Mouse (Mus musculus) macrophage (primary cell): ENCODE results near the gene Slc26a11. TPM values are rescaled to one million over a fixed set of nuclear protein-coding genes. Genes with fewer than 3 reads are reported as not detected.

ENCODE experiments used
- H3K27ac ChIP-seq: fragments of 350-480 bp; formaldehyde crosslinking; 2 replicates; pipeline ENCODE4 v1.9.0; 2021
- H3K36me3 ChIP-seq: fragments of 350-480 bp; formaldehyde crosslinking; 2 replicates; pipeline ENCODE4 v1.9.0; 2021; ENCODE audit errors: inconsistent target
- H3K4me3 ChIP-seq: fragments of 350-480 bp; formaldehyde crosslinking; 2 replicates; pipeline ENCODE4 v1.9.0; 2021; ENCODE audit errors: inconsistent target
- H3K79me2 ChIP-seq: fragments of 350-480 bp; formaldehyde crosslinking; 2 replicates; pipeline ENCODE4 v1.9.0; 2021; ENCODE audit errors: inconsistent target
- WGBS: methylation state at CpG from one replicate; pipeline ENCODE4 v1.1.7; 2026; ENCODE audit warnings: inconsistent platforms; ENCODE audit not compliant: missing documents; 5-methylcytosine and 5-hydroxymethylcytosine counted together
- polyA plus RNA-seq: library from polyadenylated mRNA; stranded (reverse); fragments of 250-400 nt; gene quantifications from 3 replicates; pipeline ENCODE4 v1.2.4, GENCODE M21; 2018; ENCODE audit warnings: inconsistent platforms

The Slc26a11 gene
- polyA plus RNA-seq, 1 experiment from 2014 or later: 27.9 TPM

DNA sequence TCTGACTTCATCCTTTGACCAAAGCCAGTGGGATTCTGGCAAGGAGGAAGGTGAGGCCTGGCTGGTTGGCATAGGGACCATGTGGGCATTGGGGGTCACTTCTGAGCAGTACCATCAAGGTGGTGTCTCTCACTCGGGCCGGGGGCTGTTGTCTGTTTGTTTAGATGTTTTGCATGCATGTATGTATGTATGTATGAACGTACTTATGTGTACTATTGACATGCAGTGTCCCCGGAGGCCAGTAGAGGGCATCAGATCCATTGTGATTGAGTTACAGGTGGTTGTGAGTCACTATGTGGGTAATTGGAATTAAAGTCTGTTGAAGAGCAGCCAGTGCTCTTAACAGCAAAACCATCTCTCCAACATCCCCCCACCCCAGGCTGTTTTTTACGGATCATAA, 15.7 kb upstream of the Slc26a11 start:
- Histone ChIP-seq H3K36me3 (peaks cover 3% of the 10 kb centered on the region; the same call in 1 of the 2 replicates), H3K4me3 (no peak overlapping the region), H3K27ac (no peak overlapping the region), H3K79me2 (no peaks in the 10 kb centered on the region)
- 3% methylated on average over 5 of the region's 5 CpGs for WGBS

GRCm38 (mm10) chr11:119344178-119344577, 11.2 kb upstream of the Slc26a11 start:
- Histone ChIP-seq H3K79me2 (no peaks in the 10 kb centered on the region), H3K4me3 (no peak overlapping the region), H3K36me3 (peaks cover 37% of the 10 kb centered on the region), H3K27ac (no peak overlapping the region)
- WGBS: 92% methylated on average over 8 of the region's 8 CpGs

DNA sequence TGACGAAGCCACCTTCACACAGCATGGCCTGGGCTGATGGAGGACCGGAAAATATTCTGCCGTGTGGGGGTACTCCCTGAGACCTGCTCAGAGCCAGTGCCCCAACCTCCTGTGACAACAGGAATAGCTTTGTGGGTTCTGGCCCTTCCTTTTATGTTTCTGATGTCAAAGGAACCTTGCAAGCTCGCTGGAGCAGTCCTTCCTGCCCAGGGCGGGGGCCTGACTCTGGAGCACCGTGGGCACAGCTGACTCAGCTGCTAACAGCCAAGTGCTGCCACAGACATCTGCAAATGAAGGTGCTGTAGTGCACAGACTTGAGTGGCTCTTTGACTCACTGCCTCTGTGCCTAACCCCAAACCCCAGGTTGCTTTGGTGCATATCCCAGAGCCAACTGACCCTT, 10.5 kb upstream of the Slc26a11 start:
- Histone ChIP-seq H3K4me3 (no peak overlapping the region), H3K79me2 (no peaks in the 10 kb centered on the region), H3K27ac (no peak overlapping the region), H3K36me3 (peaks cover 43% of the 10 kb centered on the region)
- 27% methylated on average over 6 of the region's 6 CpGs for WGBS

- H3K79me2 ChIP-seq: no peaks in the 10 kb centered on the region; the same call in 1 of the 2 replicates
- 34% methylated on average over 4 of the region's 4 CpGs for WGBS
Measured at GRCm38 (mm10) chr11:119347125-119347524, 8.2 kb upstream of the Slc26a11 start.

DNA sequence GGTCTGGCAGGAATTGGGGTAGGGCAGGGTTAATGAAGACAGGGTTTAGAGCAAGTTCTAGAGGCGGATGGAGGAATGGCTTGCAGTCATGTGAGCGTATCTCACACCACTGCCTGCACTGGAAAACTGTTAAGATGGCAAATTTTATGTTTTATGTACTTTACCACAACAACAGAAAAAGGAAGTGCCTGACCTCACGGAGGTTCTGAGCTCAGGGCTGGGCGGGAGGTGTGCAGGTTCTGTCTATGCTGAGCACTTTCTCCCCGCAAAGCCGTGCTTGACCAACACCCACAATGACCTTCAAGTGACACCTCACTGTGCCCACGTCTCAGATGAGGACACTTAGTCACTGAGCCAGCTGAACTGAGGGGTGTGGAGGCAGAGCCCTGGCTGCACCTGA, 3.2 kb upstream of the Slc26a11 start:
- Histone ChIP-seq H3K79me2 (peaks cover 38% of the 10 kb centered on the region; the same call in 1 of the 2 replicates), H3K4me3 (no peak overlapping the region), H3K36me3 (peaks cover 37% of the 10 kb centered on the region), H3K27ac (peak overlapping the region; percentile 85)
- WGBS: 8% methylated on average over 7 of the region's 7 CpGs

More at GRCm38 (mm10) chr11:119347125-119347524, 8.2 kb upstream of the Slc26a11 start:
- H3K27ac ChIP-seq: no peak overlapping the region
- H3K4me3 ChIP-seq: no peak overlapping the region
- H3K36me3 ChIP-seq: peaks cover 57% of the 10 kb centered on the region

- peak overlapping the region; percentile 95 for H3K27ac ChIP-seq
- 85% methylated on average over 3 of the region's 4 CpGs for WGBS
- H3K79me2 ChIP-seq: peaks cover 55% of the 10 kb centered on the region; the same call in 1 of the 2 replicates
- H3K36me3 ChIP-seq: peaks cover 37% of the 10 kb centered on the region
- H3K4me3 ChIP-seq: 0 out of 2 replicates have a peak overlapping the region, but pooled peaks have one; percentile 78
Measured at GRCm38 (mm10) chr11:119353946-119354345, 1.4 kb upstream of the Slc26a11 start.

- Histone ChIP-seq H3K27ac (peak overlapping the region; percentile 95), H3K36me3 (peaks cover 37% of the 10 kb centered on the region), H3K79me2 (peaks cover 65% of the 10 kb centered on the region; the same call in 1 of the 2 replicates), H3K4me3 (peak overlapping the region; percentile 78)
- under 1% methylated on average over 23 of the region's 23 CpGs for WGBS
Measured at GRCm38 (mm10) chr11:119354798-119355442, 437 bp upstream of the Slc26a11 start.

DNA sequence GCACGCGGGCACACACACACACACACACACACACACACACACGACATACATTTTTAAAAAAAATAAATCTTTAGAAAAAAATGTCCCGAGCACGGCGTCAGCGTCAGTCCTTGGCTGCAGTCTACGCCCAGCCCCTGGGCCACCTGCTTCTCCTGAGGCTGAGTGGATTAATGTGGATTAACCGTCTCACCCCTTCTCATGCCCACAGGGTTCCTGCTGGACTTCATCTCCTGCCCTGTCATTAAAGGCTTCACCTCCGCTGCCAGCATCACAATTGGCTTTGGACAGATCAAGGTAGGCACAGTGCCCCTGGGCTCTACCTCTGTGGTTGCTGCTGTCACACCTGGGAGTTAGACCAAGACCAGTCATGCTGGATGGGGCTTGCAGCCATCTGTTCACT, 3.7 kb downstream of the Slc26a11 start:
- Histone ChIP-seq H3K4me3 (no peak overlapping the region), H3K36me3 (peaks cover 59% of the 10 kb centered on the region), H3K27ac (no peak overlapping the region), H3K79me2 (peaks cover 58% of the 10 kb centered on the region; the same call in 1 of the 2 replicates)
- 99% methylated on average over 9 of the region's 10 CpGs for WGBS

DNA sequence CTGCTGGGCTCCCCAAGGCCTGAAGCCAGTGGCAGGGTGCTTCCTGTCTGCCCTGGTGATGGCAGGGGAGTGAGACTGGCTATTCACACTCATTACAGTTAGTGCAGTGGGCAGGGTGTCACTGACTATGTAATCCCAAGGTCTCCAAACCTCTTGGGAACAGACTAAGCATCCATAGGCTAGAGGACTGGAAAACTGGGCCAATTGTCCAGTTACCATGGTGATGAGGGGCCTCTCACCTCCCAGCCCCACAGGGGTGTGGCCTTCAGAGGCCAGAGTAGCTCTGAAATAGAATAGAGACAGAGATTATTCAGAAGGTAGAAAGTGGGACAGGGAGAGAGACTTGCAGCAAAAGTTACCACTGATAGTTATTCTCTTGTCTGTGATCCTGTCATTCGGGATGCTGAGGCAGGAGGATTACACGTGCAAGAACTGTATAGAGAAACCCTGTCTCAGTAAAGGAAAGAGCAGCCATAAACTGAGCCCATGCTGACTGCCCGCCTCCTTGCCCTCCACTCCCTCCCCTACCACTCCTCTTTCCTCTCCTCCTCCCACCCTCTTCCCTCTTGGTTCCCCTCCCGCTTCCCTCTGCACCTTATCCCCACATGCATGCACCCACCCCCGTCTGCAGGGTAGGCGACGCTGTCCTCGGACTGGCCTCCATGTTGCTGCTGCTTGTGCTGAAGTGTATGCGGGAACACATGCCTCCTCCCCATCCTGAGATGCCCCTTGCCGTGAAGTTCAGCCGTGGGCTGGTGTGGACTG, 7.6 kb downstream of the Slc26a11 start:
- no peak overlapping the region for H3K4me3 ChIP-seq
- H3K27ac ChIP-seq: no peak overlapping the region
- H3K36me3 ChIP-seq: peaks cover 88% of the 10 kb centered on the region
- 52% methylated on average over 10 of the region's 11 CpGs for WGBS
- peaks cover 29% of the 10 kb centered on the region; the same call in 1 of the 2 replicates for H3K79me2 ChIP-seq

- H3K36me3 ChIP-seq: peaks cover 88% of the 10 kb centered on the region
- no peak overlapping the region for H3K4me3 ChIP-seq
- no peak overlapping the region for H3K27ac ChIP-seq
- H3K79me2 ChIP-seq: peaks cover 23% of the 10 kb centered on the region; the same call in 1 of the 2 replicates
- WGBS: 36% methylated on average over 11 of the region's 11 CpGs
Measured at GRCm38 (mm10) chr11:119363534-119364145, 8.3 kb downstream of the Slc26a11 start.

- Histone ChIP-seq H3K36me3 (peaks cover 60% of the 10 kb centered on the region), H3K27ac (no peak overlapping the region), H3K4me3 (no peak overlapping the region), H3K79me2 (no peaks in the 10 kb centered on the region)
- WGBS: 24% methylated on average over 4 of the region's 6 CpGs
Measured at GRCm38 (mm10) chr11:119375425-119375824, 20.1 kb downstream of the Slc26a11 start.

- H3K4me3 ChIP-seq: no peak overlapping the region
- peaks cover 46% of the 10 kb centered on the region for H3K36me3 ChIP-seq
- H3K27ac ChIP-seq: peak overlapping the region; percentile 50
- no peaks in the 10 kb centered on the region for H3K79me2 ChIP-seq
- WGBS: 54% methylated on average over 11 of the region's 11 CpGs
Measured at GRCm38 (mm10) chr11:119377326-119377725, 22.0 kb downstream of the Slc26a11 start.

DNA sequence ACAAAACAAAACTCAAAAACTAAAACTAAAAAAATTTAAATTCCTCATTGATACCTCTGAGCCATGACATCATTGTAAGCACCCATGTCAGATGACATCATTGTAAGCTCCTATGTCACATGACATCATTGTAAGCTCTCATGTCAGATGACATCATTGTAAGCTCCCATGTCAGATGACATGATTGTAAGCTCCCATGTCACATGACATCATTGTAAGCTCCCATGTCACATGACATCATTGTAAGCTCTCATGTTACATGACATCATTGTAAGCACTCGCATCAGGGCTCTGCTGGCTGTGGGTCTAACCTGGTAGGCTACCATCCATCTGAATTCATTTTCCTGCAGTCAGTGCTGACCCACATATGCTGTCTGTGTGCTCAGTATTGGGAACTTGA, 23.2 kb downstream of the Slc26a11 start:
- WGBS: 80% methylated on average over 1 of the region's 1 CpGs
- H3K27ac ChIP-seq: no peak overlapping the region
- H3K36me3 ChIP-seq: peaks cover 41% of the 10 kb centered on the region

DNA sequence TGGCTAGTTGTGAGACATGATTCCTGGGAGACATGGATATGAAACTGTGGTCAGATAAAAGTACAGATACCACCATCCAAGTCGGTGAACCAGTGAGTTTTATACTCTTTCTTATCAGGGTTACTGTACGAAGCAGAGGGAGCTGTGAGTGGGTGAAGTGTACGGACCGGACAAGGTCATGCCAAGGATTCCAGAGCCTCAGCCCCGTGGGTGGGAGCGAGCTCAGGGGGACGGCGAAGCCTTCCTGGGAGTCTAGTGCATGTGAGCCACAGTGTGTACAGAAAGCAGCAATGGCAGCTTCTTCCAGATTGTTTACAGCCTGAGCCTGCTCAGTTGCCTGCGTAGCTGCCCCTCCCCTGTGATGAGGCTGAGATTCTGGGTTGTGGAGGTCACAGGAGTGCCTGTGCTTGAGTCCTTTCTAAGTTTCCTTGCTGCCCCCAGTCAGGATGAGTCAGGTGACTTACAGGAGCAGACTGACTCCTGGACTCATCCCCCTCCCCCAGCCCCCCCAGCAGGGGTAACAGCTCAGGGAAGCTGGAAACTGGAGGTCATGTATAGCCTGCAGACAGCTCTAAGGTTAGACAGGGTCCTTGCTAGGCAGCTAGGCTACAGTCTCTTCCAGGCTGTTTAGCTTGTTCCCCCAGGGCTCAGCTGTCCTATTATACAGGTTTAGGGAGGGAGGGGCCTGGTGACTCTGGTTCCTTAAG, 26.4 kb downstream of the Slc26a11 start:
- Histone ChIP-seq H3K4me3 (no peak overlapping the region), H3K79me2 (no peaks in the 10 kb centered on the region), H3K36me3 (peaks cover 32% of the 10 kb centered on the region), H3K27ac (no peak overlapping the region)
- 90% methylated on average over 8 of the region's 9 CpGs for WGBS

More for the DNA sequence above, 23.2 kb downstream of the Slc26a11 start:
- H3K4me3 ChIP-seq: no peak overlapping the region
- H3K79me2 ChIP-seq: no peaks in the 10 kb centered on the region
